Mouse (Mus musculus) bone marrow macrophage, adult 2 months (primary cell): ENCODE data around the gene Gpr183. TPM values are rescaled to one million over a fixed set of nuclear protein-coding genes. Genes with fewer than 3 reads are reported as not detected.

ENCODE experiments used
- H3K27ac ChIP-seq: 2 replicates; pipeline ENCODE4 v1.5.1; 2012; ENCODE audit warnings: low read depth, low read length; ENCODE audit not compliant: insufficient read depth
- H3K4me1 ChIP-seq: 2 replicates; pipeline ENCODE4 v1.6.1; 2012; ENCODE audit warnings: low read length; ENCODE audit not compliant: control insufficient read depth, insufficient read depth
- H3K4me3 ChIP-seq: 2 replicates; pipeline ENCODE4 v1.5.1; 2012; ENCODE audit warnings: mild to moderate bottlenecking, low read length, moderate library complexity; ENCODE audit not compliant: insufficient read depth
- CTCF ChIP-seq: IDR thresholded peaks from 2 replicates; pipeline ENCODE4 v1.5.1; 2012; ENCODE audit warnings: low read depth, mild to moderate bottlenecking, low read length, moderate library complexity
- POLR2A ChIP-seq: IDR thresholded peaks from 2 replicates; pipeline ENCODE4 v1.6.1; 2012; ENCODE audit warnings: mild to moderate bottlenecking, low read depth, low read length, borderline replicate concordance
- polyA plus RNA-seq: library from polyadenylated mRNA; stranded (reverse); fragments of >200 nt; gene quantifications from 2 replicates; pipeline ENCODE4 v1.2.4, GENCODE M21; 2012; ENCODE audit not compliant: missing spikeins, insufficient read depth, insufficient read length

Gpr183 gene
- polyA plus RNA-seq, 1 experiment, result 34.1 TPM

DNA sequence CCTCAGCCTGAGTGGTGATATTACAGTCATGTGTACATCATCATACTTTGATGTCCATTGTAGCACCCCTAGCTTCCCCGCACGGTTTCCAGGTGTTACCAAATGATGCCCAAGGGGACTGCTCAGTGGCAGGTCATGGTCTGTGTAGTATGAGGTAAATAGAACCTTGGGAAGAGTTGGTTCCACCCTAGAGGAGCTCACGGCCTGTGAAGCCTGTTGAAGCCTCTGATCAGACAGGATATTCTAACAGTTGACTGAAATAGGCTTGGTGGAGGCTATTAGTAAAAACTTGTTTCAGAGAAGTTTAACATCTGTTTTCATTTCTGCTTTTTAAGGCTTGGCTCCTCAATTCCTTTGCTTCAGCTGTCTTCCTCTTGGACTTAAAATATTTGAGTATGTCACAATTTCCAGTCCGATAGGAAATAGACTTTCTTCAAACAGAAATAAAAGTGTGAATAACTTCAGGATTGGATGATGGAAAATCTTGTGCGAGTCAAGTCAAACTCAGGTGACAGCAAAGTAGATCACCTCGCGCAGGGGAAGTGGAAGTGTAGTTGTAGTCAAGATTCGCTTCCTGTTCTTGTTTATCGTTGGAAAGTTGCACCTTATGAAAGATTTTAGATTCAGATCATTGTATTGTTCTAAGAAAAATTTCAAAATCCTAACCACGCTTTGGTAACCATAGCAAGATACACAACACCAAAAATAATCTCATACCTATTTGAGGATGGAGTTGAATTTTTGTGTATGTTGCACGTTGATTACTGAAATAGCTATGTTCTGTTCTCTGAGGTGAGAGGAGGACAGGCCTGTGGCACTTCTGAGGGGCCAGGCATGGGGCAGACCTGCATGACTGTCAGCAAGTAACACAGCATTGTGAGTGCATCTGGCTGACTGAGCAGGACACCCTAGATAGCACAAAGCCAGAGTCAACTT lies 26.5 kb downstream of the Gpr183 start:
- Histone ChIP-seq H3K4me1 (peaks cover 38% of the 10 kb centered on the region), H3K4me3 (peak overlapping the region; percentile 8; the same call in 1 of the 2 replicates), H3K27ac (peak overlapping the region; percentile 98)
- TF ChIP-seq POLR2A (no peak), CTCF (no peak)

DNA sequence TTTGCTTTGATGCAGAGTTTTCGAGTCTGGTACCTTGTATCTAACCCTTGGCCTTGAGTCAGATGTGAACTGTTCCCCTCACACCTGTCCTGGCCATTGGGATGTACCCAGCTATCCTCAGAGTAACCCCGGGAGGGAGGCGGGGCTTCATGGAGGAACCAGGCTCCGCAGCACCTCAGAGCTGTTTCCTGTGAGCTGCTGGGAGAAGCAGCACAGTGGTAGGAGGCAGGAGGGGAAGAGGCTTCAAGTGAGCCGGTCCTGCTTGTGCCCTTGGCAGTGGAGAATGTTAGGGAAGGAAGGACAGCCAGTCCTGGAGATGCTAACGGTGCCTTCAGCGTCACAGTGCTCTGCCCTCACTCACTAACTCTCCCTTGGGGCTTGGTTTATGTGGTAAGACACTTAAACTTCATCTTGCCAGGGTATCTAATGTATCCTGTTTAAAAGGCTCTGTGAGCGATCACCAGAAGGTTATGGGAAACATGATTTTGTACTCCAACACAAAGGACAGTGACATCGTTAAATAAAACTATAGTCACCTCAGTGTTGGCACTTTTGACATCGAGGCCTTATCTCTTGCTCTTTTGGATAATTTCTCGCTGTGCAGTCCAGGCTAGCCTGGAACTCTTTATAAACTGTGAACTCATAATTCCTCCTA lies 27.3 kb downstream of the Gpr183 start:
- Histone ChIP-seq H3K27ac (peak overlapping the region; percentile 98), H3K4me3 (peak overlapping the region; percentile 8; the same call in 1 of the 2 replicates), H3K4me1 (peaks cover 42% of the 10 kb centered on the region)
- TF ChIP-seq POLR2A (no peak), CTCF (no peak)

DNA sequence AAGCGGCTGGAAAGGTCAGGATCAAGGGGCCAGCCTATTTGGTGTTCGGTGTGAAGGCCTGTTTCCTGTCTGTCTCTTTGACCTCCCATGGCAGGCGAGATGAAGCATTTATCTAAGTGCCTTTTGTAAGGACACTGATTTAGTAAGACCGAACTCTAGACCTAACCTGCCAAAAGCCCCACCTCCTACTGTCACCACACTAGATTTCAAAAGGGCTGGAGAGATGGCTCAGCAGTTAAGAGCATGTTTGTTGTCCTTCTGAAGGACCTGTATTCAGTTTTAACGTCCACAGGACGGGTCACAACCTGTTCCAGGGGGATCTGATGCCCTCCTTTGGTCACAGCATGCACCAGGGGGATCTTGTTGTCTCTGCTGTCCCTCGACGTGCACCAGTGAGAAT lies 28.1 kb downstream of the Gpr183 start:
- no peak for TF ChIP-seq CTCF
- TF ChIP-seq POLR2A, result no peak
- 0 out of 2 replicates have a peak overlapping the region, but pooled peaks have one; percentile 2 for H3K27ac ChIP-seq
- H3K4me3 ChIP-seq, result no peak overlapping the region
- peaks cover 51% of the 10 kb centered on the region for H3K4me1 ChIP-seq

- TF ChIP-seq POLR2A, result no peak
- no peak for TF ChIP-seq CTCF
- Histone ChIP-seq H3K4me3 (no peak overlapping the region), H3K4me1 (peaks cover 56% of the 10 kb centered on the region), H3K27ac (no peak overlapping the region)
These were observed 28.6 kb downstream of the Gpr183 start for GRCm38 (mm10) chr14:121936356-121936755.

DNA sequence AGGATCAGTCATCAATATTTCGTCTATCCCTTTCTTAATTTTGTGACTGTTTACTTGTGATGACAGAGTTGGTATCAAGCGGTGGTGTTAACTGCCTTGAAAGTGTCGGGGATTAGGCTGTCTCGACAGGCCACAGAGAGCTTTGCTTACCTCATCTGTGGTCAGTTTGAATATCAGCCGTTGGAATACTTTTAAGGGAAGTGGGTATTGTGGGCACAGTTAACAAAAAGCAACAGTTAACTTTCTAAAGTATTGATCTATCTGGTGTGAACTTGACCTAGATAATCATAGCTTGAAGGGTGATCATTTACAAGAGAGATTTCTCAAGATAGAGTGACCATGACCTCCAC lies 30.4 kb downstream of the Gpr183 start:
- peaks cover 67% of the 10 kb centered on the region for H3K4me1 ChIP-seq
- H3K27ac ChIP-seq, result peak overlapping the region; percentile 33; the same call in 1 of the 2 replicates
- no peak overlapping the region for H3K4me3 ChIP-seq
- TF ChIP-seq CTCF (no peak), POLR2A (no peak)

DNA sequence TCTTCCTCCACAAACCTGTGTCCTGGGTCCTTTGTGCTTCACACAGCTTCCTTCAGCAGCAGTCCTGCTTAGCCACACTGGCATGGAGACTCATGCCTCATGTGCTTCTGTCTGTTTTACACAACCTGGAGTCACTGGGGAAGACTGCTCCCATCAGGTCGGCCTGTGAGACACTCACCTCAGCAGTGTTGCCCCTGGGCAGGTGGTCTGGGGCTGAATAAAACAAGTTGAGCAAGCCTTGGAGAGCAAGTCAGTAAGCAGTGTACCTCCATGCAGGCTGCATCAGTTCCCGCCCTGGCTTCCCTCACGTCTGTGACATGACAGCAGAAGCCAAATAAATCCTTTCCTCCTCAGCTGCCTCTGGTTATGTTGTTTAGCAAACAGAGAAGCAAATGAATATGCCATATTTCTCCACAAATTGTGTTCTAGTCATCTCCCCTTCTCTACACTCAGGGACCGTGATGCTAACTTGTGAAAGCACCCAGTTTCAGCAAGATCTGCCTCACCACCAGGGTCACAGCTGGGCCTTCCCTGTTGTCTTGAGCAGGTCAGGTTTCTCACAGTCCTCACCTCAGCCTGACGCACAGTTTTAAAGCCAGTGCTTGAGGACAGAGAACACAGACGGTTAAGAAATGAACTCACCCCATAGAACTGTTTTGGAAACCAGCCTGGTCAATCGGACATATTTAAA lies 30.9 kb downstream of the Gpr183 start:
- Histone ChIP-seq H3K27ac (peak overlapping the region; percentile 33), H3K4me1 (peaks cover 67% of the 10 kb centered on the region), H3K4me3 (no peak overlapping the region)
- TF ChIP-seq CTCF (no peak), POLR2A (no peak)

GRCm38 (mm10) chr14:121932180-121932579 lies 32.8 kb downstream of the Gpr183 start:
- H3K27ac ChIP-seq, result no peak overlapping the region
- TF ChIP-seq CTCF (no peak), POLR2A (no peak)
- H3K4me1 ChIP-seq, result peaks cover 58% of the 10 kb centered on the region
- H3K4me3 ChIP-seq, result no peak overlapping the region

DNA sequence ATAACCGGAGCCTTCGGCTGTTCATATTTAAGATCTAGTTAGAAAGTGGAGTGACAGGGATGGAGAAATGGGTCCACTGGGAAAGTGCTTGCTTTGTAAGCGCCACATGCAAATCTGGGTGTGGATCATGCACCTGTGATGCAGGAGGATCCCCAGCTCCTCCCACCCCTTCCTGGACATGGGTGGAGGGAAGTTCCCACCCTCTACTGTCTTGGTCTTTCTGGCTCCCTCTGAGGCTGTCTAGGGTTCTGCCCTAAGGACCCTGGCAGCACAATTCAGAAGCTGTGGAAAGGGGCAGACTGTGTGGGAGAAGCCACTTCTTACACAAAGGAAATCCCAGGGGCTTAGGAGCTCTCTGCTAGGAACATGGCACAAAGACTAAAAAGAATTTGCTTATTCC lies 33.4 kb downstream of the Gpr183 start:
- no peak overlapping the region for H3K4me3 ChIP-seq
- TF ChIP-seq POLR2A (no peak), CTCF (no peak)
- peaks cover 54% of the 10 kb centered on the region for H3K4me1 ChIP-seq
- no peak overlapping the region for H3K27ac ChIP-seq

DNA sequence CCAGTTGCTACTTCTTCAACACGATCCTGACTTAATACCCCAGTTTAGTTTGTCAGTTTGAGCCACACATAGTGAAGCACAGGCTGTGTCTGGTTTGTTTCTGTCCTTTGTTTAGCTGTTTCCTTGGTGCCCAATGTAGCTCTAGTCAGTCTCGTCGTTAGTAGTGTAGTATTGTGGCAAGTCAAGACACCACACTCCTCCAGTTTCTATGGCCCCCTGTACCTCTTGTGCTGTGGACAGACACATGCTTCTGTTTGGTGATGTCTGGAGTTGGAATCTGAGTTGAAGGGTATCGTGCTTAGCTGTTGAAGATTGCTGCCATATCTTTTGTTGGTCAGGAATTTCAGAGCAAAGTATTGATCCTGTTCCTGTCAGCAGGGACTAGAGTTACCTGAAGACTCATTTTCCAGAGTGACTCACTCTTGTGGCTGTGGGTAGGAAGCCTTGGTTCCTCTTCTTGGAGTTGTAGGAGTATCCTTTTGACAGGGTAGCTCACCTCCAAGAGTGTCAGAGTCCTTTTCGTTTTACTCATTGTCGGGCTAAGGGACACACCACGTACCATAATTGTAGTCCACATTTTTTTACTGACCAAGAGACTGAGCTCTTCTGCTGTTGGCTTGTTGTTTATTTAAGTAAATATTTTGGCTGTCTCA lies 34.1 kb downstream of the Gpr183 start:
- TF ChIP-seq POLR2A (no peak), CTCF (no peak)
- peaks cover 55% of the 10 kb centered on the region for H3K4me1 ChIP-seq
- H3K27ac ChIP-seq, result peak overlapping the region; percentile 20
- no peak overlapping the region for H3K4me3 ChIP-seq
